Mouse (Mus musculus): ENCODE results near the gene Loxl3. TPM values are rescaled to one million over a fixed set of nuclear protein-coding genes. Genes with fewer than 3 reads are reported as not detected.

The Loxl3 gene
- polyA plus RNA-seq, 1 experiment from 2014 or later = 8.0 TPM

DNA sequence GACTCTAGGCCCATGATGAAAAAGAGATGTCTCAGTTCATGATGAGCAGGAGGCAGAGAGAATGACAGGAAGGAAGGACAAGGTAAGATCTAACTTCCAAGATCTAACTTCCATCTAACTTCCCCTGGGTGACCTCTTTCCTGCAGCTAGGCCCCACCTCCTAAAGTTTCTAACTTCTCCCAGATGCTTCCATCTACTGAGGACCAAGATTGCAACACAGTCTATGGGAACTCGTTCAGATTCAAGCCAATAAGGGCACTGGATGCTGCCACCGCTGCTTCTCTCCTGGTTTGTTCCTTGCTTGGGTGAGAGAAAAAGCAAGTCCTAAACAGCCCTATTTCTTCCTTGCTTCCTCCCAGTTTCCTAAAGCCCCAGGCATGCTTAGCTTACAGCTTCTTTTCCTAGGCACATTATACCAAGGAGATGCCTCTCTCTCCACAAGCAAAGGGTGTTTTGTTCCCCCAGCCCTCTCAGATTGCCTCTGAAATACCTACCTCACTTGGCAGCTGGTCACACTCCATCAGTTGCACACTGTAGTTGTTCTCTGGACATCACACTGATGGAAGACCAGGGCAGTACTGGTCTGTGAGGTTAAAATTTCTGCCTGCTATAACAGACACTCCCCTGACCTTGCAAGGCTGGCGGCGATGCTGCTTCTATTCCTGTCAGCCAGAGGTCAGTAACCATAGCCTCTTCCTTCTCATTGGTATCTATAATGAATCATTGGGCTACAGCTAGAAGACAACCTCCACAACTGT is 13.0 kb upstream of the Loxl3 start:
- Histone ChIP-seq H3K27me3 (no peaks in the 10 kb centered on the region), H3K27ac (no peak overlapping the region), H3K4me1 (no peaks in the 10 kb centered on the region), H3K9me3 (no peaks in the 10 kb centered on the region), H3K4me2 (no peak overlapping the region), H3K36me3 (replicated peaks) (no peaks in the 10 kb centered on the region), H3K4me3 (replicated peaks) (no peak overlapping the region), H3K9ac (no peak overlapping the region)
- ATAC-seq (ENCODE audit: low FRiP score) = no peak
- WGBS = 89% methylated on average over 4 of the region's 4 CpGs

DNA sequence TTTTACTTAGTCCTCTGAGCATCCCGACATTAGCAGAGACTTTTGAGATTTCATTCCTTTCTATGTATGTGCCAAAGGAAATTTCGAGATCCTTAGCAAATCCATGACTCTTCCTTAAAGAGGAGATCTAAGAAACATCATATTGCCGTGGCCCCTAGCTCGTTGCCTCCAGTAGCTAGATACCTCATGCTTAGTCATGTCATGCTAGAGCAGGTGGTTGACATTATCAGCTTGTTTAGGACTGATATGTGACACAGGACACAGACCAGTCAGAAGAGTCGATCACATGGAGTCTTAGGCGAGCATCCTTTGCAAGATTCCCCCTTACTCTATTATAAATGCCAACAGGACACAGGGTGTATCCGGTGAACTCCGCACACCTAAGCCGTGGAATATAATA is 11.0 kb upstream of the Loxl3 start:
- Histone ChIP-seq H3K4me3 (replicated peaks) (no peak overlapping the region), H3K9me3 (no peaks in the 10 kb centered on the region), H3K27ac (no peak overlapping the region), H3K27me3 (peaks cover 11% of the 10 kb centered on the region; the same call in 1 of the 2 replicates), H3K36me3 (replicated peaks) (no peaks in the 10 kb centered on the region), H3K9ac (no peak overlapping the region), H3K4me2 (no peak overlapping the region), H3K4me1 (no peaks in the 10 kb centered on the region)
- WGBS = 85% methylated on average over 9 of the region's 9 CpGs
- ATAC-seq (ENCODE audit: low FRiP score) = no peak

DNA sequence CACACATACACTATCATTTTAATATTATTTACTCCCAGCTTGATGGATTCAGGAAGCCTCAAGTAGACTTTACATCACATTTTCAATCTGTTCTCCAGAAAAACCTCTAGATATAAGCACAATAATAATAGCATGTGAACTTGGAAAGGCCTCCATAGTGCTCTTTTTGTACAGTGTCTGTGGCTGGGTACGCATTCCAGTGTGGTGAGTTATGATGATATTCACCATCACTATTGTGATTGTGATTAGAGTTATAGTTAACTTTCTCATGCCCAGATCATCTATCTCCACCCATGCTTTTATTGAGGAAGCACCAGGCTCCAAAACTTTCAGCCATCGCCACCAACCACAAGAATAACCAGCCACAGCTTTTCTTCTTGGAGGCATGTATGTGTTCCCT is 10.2 kb upstream of the Loxl3 start:
- Histone ChIP-seq H3K27me3 (peaks cover 19% of the 10 kb centered on the region), H3K9ac (no peak overlapping the region), H3K4me3 (replicated peaks) (no peak overlapping the region), H3K4me1 (no peaks in the 10 kb centered on the region), H3K36me3 (replicated peaks) (no peaks in the 10 kb centered on the region), H3K9me3 (no peaks in the 10 kb centered on the region), H3K27ac (no peak overlapping the region), H3K4me2 (no peak overlapping the region)
- ATAC-seq (ENCODE audit: low FRiP score) = no peak
- 93% methylated on average over 2 of the region's 2 CpGs for WGBS

DNA sequence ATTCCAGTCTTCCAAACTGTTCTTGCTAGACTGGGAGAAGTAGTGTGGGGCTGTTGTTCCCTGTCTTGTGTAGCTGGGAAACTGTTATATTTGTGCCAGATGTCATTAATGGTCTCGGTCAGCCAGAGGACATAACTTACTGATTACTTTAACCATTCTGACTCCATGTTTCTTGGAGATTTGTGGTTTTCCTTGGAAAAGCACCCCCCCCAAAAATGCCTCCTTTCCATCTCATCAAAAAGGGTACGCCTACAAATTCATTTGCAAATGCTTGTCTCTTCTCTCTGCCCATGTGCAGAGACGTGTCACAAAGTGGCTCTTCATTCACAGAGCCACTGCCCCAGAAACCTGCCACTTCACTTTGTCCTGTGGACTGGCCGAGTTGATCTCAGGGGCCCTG is 9.6 kb upstream of the Loxl3 start:
- Histone ChIP-seq H3K4me2 (no peak overlapping the region), H3K4me3 (replicated peaks) (no peak overlapping the region), H3K9ac (no peak overlapping the region), H3K27me3 (peaks cover 25% of the 10 kb centered on the region), H3K27ac (no peak overlapping the region), H3K9me3 (no peaks in the 10 kb centered on the region), H3K4me1 (no peaks in the 10 kb centered on the region), H3K36me3 (replicated peaks) (no peaks in the 10 kb centered on the region)
- no peak for ATAC-seq (ENCODE audit: low FRiP score)
- 68% methylated on average over 4 of the region's 4 CpGs for WGBS

DNA sequence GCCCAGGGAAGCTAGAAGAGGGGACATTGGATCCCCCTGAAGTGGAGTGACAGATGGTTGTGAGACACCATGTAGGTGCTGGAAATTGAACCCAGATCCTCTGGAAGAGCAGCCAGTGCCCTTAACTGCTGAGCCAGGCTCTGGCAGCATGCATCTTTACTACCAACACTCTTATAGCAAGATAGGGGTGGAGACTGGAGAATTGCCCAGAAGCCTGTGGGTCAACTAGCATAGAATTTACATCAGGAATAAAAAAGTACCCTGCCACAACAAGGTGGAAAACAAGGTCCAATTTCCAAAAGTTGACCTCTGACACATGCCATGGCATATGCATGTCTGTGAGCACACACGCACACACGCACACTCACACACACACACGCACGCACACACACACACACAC is 8.8 kb upstream of the Loxl3 start:
- WGBS = 91% methylated on average over 4 of the region's 4 CpGs
- ATAC-seq (ENCODE audit: low FRiP score) = no peak
- Histone ChIP-seq H3K27me3 (peaks cover 33% of the 10 kb centered on the region), H3K4me2 (no peak overlapping the region), H3K9ac (no peak overlapping the region), H3K27ac (no peak overlapping the region), H3K4me1 (peaks cover 5% of the 10 kb centered on the region), H3K36me3 (replicated peaks) (no peaks in the 10 kb centered on the region), H3K4me3 (replicated peaks) (no peak overlapping the region), H3K9me3 (no peaks in the 10 kb centered on the region)

DNA sequence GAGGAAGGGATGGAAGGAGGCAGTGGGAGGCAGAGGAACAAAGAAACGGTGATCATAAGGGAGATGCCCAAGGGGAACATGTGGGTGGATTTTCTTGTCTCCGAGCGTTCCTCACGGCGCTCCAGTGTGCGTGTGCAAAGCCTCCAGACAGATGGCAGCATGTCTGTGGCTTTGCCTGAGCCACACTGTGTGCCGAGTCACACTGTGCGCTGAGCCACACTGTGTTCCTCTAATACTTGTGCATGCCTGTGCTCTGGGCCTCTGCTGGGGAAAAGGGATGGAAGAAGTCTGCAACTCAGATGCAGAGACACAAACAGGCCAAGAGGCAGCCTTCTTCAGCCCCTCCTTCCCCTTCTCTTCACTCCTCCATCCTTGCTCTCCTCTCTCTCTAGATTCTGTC is 6.7 kb upstream of the Loxl3 start:
- H3K27ac ChIP-seq = no peak overlapping the region
- peaks cover 54% of the 10 kb centered on the region for H3K27me3 ChIP-seq
- no peak for ATAC-seq (ENCODE audit: low FRiP score)
- H3K4me1 ChIP-seq = peaks cover 9% of the 10 kb centered on the region
- no peaks in the 10 kb centered on the region for H3K9me3 ChIP-seq
- no peak overlapping the region for H3K9ac ChIP-seq
- H3K4me2 ChIP-seq = no peak overlapping the region
- 77% methylated on average over 8 of the region's 8 CpGs for whole genome bisulfite sequencing
- no peak overlapping the region for H3K4me3 ChIP-seq (replicated peaks)
- no peaks in the 10 kb centered on the region for H3K36me3 ChIP-seq (replicated peaks)

DNA sequence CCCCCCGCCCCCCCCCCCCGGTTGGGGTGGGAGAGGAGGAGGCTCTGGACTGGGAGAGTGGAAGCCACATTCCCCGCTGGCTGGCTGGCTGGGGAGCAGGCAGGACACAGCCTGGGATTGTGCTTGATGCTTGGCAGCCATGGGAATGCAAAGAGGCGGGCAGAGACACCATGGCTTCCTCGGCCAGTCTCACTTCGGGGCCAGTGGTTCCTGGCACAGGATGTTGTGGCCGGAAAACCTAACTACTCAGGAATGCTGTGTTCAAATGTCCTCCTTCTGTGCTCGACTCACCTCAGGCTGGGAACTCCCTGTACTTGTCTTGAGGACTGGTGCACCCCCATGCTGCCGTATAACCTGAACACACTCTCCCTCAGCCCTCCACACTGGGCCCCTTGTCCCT is 6.3 kb upstream of the Loxl3 start:
- no peak for ATAC-seq (ENCODE audit: low FRiP score)
- Histone ChIP-seq H3K4me3 (replicated peaks) (no peak overlapping the region), H3K27me3 (peaks cover 58% of the 10 kb centered on the region), H3K4me2 (no peak overlapping the region), H3K9me3 (no peaks in the 10 kb centered on the region), H3K4me1 (peaks cover 13% of the 10 kb centered on the region), H3K36me3 (replicated peaks) (no peaks in the 10 kb centered on the region), H3K27ac (no peak overlapping the region), H3K9ac (no peak overlapping the region)
- 57% methylated on average over 7 of the region's 9 CpGs for WGBS

DNA sequence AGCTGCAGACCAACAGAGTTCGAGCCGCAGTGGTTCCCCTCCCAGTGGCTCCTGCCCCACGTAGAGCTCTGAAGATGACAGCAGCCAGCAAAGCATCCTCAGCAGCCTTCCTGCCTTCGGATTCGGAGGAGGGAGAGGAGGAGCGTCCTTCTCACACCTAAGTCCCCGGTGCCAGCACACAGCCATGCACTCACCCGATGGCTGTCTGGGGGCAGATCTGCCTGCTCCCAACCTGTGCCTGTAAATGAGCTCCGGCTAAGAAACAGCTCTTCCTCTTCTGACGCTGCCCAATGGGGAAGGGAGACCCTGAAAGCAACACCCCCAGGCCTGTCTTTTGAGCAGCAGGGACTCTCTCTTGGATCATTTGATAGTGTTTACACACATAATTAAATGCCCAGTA is 4.2 kb upstream of the Loxl3 start:
- no peak for ATAC-seq (ENCODE audit: low FRiP score)
- Histone ChIP-seq H3K27ac (no peak overlapping the region), H3K27me3 (peaks cover 64% of the 10 kb centered on the region), H3K4me2 (no peak overlapping the region), H3K4me3 (replicated peaks) (no peak overlapping the region), H3K9me3 (no peaks in the 10 kb centered on the region), H3K36me3 (replicated peaks) (no peaks in the 10 kb centered on the region), H3K4me1 (peaks cover 29% of the 10 kb centered on the region), H3K9ac (no peak overlapping the region)
- 16% methylated on average over 10 of the region's 10 CpGs for WGBS

DNA sequence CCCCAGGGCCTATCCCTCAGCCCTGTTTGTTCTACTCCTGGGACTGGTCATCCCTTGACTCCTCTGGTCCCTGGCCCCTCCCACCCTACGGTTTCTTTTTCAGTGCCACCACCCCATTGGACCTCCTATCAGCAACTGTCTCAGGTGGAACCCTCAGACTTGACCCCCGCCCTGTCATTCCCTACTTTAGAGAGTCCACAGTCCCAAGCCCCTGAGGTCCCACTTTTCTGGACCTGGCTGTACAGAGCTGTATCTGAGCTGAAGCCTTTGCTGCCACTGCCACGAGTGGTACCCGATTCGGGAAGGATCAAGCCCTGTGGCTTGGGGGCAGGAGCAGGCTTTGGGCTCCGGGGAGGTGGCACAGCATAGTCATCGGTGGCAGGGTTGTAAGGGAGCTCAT is 2.9 kb upstream of the Loxl3 start:
- H3K4me1 ChIP-seq = peaks cover 29% of the 10 kb centered on the region
- no peaks in the 10 kb centered on the region for H3K36me3 ChIP-seq (replicated peaks)
- H3K4me2 ChIP-seq = no peak overlapping the region
- H3K9me3 ChIP-seq = no peaks in the 10 kb centered on the region
- H3K9ac ChIP-seq = no peak overlapping the region
- H3K4me3 ChIP-seq (replicated peaks) = no peak overlapping the region
- H3K27me3 ChIP-seq = peaks cover 74% of the 10 kb centered on the region
- H3K27ac ChIP-seq = no peak overlapping the region
- WGBS = 47% methylated on average over 7 of the region's 7 CpGs
- ATAC-seq (ENCODE audit: low FRiP score) = no peak

DNA sequence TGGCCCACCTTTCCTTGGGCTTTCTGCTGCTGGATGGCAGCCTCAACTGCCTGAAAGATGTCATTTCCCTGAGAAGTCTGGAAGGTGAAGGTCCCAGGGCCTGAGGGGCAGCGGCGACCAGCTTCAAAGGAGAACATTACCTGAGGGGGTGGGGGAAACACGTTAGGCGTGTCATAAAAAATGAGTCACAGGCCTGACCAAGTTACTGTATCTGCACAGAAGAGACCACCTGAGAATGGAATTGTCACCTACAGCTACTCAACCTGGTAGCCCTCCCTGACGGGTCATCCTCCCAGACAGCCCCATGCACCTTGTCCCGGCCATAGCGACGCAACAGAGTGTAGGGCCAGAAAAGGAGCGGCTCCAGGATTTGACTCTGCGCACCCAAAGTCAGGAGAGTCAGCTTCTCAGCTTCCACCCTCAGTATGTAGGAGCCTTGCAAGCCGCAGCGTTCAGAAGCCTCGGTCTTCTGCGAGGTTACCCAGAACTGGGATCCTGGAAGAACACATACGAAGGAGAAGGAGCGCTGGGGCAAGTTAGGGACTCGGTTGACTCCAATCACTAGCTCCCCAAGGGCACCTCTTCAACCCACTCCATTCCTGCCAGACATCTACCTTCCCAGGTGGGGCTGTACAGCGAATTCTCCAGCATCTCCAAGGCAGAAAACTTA is 1.9 kb upstream of the Loxl3 start:
- Histone ChIP-seq H3K27ac (no peak overlapping the region), H3K9me3 (no peaks in the 10 kb centered on the region), H3K9ac (no peak overlapping the region), H3K4me2 (peak overlapping the region; percentile 70), H3K4me3 (replicated peaks) (peak overlapping the region; percentile 53), H3K4me1 (peaks cover 29% of the 10 kb centered on the region), H3K27me3 (peaks cover 79% of the 10 kb centered on the region), H3K36me3 (replicated peaks) (no peaks in the 10 kb centered on the region)
- ATAC-seq (ENCODE audit: low FRiP score) = no peak
- 17% methylated on average over 18 of the region's 18 CpGs for WGBS

DNA sequence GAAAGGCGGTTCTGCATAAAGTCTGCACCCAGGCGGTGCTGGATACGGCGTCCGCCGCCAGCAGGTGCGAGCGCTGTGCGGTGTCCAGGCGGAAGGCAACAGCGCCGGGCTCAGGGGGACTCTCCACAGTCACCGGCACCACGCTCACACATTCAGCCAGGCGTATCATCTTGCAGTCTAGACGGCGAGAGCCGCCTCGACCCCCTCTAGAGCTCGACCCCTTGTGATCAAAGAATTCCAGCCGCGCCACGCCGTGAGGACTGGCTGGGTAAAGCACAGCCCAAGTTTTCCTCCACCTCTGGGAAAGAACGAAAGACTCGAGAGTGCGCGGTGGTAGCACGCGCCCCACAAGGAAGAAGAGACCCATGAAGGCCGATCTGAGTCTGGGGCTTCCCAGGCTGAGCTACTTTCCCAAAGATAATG is 1.2 kb upstream of the Loxl3 start:
- peak; percentile 59 for ATAC-seq (ENCODE audit: low FRiP score)
- Histone ChIP-seq H3K4me1 (peaks cover 29% of the 10 kb centered on the region), H3K27ac (no peak overlapping the region), H3K4me2 (peak overlapping the region; percentile 70), H3K4me3 (replicated peaks) (peak overlapping the region; percentile 53), H3K9ac (peak overlapping the region; percentile 60), H3K9me3 (no peaks in the 10 kb centered on the region), H3K27me3 (peaks cover 80% of the 10 kb centered on the region), H3K36me3 (replicated peaks) (no peaks in the 10 kb centered on the region)
- WGBS = 0% methylated on average over 31 of the region's 31 CpGs

DNA sequence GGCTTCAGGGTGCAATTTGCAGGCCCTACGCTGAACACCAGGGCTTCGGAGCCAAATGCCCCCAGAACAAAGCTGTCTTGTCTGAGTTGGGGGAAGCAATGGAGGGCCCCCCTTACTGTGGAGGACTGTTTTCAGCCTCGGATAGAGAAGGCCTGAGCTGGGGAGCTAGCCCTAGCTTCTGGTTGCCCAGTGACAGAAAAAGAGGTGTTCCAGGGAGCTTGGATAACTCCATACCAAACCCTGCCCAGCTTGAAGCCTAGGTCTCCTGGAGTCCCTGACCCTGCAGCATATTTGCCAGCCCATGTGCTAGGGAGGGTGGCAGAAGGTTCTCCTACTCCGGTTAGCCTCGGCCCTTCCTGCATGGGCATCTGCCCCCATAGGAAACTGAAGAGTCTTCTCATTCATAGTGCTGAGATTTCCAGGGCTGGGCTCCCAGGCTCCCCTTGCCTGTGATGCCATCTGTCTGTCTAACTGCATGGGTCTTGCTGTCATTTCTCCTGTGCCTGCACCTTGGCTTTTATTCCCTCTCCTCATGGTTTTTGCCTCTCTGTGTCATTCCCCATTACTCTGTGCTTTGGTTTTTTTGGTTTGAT is 586 bp downstream of the Loxl3 start:
- ATAC-seq (ENCODE audit: low FRiP score) = no peak
- peak overlapping the region; percentile 70 for H3K4me2 ChIP-seq
- H3K9me3 ChIP-seq = no peaks in the 10 kb centered on the region
- no peak overlapping the region for H3K27ac ChIP-seq
- peaks cover 66% of the 10 kb centered on the region for H3K27me3 ChIP-seq
- WGBS = 15% methylated on average over 5 of the region's 5 CpGs
- H3K4me1 ChIP-seq = peaks cover 38% of the 10 kb centered on the region
- H3K9ac ChIP-seq = peak overlapping the region; percentile 60; the same call in 1 of the 2 replicates
- H3K36me3 ChIP-seq (replicated peaks) = no peaks in the 10 kb centered on the region
- peak overlapping the region; percentile 53 for H3K4me3 ChIP-seq (replicated peaks)

Measured in forebrain, embryonic 12.5 days (tissue).